Mouse (Mus musculus) liver, embryonic 14.5 days (tissue): ENCODE results near the gene Svs3b.

Experiments used
- CTCF ChIP-seq: IDR thresholded peaks from 2 replicates; pipeline ENCODE4 v1.5.1; 2016; ENCODE audit warnings: antibody characterized with exemption, low read depth, control low read depth
- EP300 ChIP-seq: IDR thresholded peaks from 2 replicates; pipeline ENCODE4 v1.6.1; 2016; ENCODE audit warnings: antibody characterized with exemption, low read depth

DNA sequence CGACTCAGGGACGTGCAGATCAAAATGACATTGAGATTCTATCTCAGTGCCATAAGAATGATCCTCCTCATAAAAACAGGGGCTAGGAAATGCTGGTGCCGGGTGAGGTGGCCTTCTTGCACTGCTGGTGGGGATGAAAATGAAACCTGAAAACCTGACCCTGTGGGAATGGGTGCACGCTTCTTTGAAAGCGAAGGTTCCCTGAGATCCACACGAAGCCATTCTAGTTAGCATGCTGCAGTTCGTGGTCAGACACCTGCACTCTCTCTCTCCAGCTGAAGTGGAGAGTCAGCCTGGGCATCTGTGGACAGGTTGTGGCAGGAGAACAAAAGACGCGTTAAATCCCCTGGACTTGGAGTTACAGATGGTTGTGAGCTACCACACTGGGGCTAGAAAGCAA, 37.1 kb downstream of the Svs3b start:
- TF ChIP-seq CTCF (no peak), EP300 (no peak)
